Mouse (Mus musculus): ENCODE results near the gene Cyp2c66.
"Not testable (repeated sequence)": the region's sequence is repeated elsewhere in the genome, so short reads cannot be mapped to it uniquely, and the experiment has no call there.

Gene Cyp2c66

GRCm38 (mm10) chr19:39113644-39114043 is at the start of gene Cyp2c66:
TSS of gene Cyp2c66 (plus strand) at chr19:39113898.
- DNase-seq (ENCODE audit: low read depth, low spot score), result no peak

- DNase-seq (ENCODE audit: low read depth, low spot score), result not testable (repeated sequence)
Observed at GRCm38 (mm10) chr19:39098779-39099178, 14.9 kb upstream of the Cyp2c66 start.

GRCm38 (mm10) chr19:39156836-39157235 is 43.1 kb downstream of the Cyp2c66 start:
- not testable (repeated sequence) for DNase-seq (ENCODE audit: low read depth, low spot score)

All from retina, adult 2 months (tissue).